Mouse (Mus musculus) granulocyte monocyte progenitor cell, adult 5-6 weeks (primary cell): ENCODE measurements around the gene Mab21l2. TPM values are rescaled to one million over a fixed set of nuclear protein-coding genes. Genes with fewer than 3 reads are reported as not detected.

Experiments
- ATAC-seq: replicated peaks from 2 replicates; pipeline ENCODE4 v1.8.0; 2016; ENCODE audit warnings: mild to moderate bottlenecking, moderate TSS enrichment, inconsistent platforms; ENCODE audit not compliant: poor library complexity, severe bottlenecking
- total RNA-seq, 2 experiments: library from RNA; stranded (forward) in 1 of 2; stranded (reverse) in 1 of 2; fragments of 200-712, 200-1000 nt in 1 of 2; fragments of >200 nt in 1 of 2; fragmentation: Nextera tagmentation in 1 of 2; gene quantifications; 2 replicates each; pipeline ENCODE4 v1.2.3; 2014 to 2017

Gene Mab21l2
- total RNA-seq, 2 experiments from 2014 or later: not detected

DNA sequence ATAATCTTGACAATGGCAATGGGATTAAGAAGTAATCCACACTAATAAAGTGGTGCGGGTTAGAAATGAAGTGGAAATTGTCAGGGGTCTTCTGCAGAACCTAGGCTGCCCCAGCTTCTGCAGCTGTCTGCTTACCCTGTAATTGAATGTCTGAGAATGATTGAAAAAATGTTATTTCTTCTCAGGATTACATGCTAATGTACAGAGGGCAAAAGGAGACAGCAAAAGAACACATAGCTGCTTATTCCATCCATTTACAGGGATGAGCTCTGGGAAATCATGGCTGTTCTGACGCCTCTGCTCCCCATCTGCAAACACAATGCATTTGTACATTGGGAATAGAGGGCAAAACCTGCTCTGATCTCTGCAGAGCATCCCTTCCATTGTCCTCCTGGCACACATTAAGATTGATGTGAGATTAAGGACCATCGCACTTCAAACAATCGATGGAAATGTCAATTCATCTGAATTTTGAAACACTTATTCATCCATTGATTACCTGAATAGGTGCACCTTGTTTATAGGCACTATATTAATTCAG is 7.3 kb downstream of the Mab21l2 start:
- ATAC-seq: no peak

DNA sequence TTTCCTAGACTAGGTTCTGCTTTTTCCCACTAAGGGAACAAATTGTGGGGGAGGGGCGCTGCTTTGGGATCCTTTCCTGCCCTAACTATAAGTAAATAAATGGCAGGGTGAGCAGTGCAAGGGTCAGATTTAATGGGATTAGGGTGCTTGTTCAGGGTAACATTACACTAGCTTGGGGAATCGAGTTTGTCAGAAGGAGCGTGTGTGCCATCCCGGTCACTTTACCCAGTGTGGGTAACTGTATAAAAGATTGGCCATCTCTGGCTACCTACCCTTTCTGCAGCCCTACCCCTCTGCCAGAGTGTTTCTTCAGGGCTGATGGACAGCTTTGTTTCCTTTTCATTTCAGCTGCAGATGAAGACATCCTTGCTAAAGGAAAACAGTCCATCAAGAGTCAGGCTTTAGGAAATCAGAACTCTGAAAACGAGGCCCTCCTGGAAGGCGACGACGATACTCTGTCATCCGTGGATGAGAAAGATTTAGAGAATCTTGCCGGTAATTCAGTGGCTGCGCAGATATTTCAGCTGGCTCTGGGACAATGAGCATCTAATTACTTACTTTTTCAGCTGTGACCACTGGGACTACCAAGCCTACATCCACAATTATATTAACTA is 8.8 kb downstream of the Mab21l2 start:
- no peak for ATAC-seq

DNA sequence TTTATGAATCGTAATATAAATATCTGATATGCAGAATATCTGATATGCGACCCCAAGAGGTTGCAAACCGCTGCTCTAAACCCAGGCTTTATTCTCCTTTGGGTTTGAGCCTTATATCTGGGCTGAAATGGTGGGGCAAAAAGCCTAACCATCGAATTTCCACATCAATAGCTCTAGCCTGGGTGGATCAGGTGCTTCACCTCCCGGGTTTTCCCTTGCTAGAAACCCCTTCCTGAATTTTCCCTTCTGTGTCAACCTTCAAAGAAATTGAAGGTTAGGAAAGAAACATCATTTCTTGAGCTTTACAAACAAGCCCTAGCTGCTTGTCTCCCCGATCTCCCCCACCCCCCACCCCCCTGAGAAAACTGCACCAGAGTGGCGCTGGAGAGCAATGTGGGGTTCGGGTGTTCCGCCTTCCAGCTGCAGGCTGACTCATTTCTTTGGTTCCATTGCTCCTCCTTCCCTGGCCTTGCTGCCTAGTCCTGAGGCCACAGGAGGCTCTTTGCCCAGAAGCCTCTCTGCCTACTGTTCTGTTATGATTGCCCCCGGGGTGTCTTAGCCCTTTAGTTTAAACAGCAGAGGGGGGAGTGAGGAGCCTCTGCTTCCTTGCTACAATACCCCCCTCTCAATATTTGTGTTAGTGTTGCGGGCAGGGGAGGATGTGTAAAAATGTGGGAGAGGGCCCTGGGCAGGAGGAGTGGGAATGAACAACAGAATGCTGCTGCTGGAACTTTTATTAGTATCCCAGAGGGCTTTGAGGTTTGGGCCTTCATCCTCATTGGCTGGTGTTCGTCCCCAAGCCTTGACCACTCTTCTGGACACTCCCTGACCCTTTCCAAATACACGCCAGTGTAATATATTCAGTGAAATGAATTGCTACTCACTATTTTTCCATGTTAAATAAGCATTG is 9.5 kb downstream of the Mab21l2 start:
- ATAC-seq: no peak

DNA sequence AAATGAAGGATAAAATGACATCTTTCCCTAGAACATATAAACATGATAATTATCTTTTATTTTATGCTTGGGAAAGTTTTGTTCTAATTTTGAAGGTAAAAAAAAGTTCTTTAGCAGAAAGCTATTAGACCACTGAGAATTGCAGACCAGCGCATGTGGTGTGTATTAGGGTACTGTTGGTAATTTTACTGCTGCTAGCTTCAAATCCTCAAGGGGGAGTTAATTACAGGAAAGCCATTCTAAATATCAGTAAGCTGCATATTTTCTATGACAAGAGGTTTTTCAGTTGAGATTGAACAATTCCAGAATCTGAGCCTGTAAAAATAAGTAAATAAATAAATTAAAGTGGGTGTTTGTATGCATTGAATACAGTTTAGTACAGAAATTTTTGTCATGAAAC is 11.7 kb downstream of the Mab21l2 start:
- no peak for ATAC-seq

DNA sequence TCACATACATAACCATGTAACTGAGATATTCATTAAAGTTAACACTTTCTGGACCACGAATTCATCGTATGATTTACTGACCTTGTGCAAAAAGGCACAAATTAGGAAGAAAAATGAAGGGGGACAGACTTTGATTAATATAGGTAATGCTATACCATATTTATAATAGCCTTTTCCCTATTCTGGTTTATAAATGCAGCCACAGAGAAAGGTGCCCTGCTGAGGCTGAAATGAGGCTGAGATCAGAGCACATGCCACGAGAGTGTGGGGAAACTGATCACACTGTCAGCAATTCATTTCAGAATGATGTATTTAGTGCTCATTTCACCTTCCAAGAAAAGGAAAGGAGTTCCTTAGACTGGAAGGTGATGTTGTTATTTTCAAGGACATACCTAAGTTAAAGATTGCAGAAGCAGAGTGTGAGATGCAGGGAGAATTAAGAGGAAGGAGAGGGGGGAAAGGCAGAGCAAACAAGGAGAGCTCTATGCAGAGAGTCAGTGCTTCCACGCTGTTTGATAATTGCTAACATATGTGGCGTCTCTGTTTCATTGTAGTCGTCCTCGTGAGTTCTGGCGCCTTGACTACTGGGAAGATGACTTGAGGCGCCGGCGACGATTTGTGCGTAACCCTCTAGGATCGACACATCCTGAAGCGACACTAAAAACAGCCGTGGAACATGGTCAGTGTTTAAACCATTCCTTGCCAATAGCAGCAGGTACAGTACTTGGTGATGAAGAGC is 16.7 kb downstream of the Mab21l2 start:
- no peak for ATAC-seq

DNA sequence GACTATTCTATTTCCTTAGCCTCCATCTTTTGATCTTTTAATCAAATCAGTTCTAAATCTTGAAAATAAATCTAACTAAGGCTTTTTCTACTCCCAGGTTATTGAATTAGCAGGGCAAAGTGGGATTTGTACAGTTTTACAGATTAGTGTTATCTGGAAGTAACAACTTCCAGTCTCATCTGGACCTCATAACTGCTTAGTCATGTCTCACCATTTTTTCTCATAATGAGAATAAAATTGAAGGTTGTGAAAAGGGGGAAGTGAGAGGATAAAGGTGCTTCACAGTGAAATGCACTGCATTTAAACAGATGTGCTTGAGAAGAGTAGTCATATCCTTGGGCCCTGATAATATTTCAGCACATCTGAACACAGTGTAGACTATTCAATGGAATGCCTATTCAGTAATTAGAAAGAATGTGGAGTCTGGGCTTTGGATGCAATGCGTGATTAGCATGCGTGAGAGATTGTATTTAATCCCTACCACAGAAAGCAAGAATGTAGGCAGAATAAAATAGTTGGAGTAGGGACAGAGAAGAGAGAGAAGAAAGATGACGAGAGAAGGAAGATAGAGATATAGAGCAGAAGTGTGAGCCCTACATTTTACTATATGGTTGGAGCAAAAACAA is 25.4 kb downstream of the Mab21l2 start:
- ATAC-seq: no peak

DNA sequence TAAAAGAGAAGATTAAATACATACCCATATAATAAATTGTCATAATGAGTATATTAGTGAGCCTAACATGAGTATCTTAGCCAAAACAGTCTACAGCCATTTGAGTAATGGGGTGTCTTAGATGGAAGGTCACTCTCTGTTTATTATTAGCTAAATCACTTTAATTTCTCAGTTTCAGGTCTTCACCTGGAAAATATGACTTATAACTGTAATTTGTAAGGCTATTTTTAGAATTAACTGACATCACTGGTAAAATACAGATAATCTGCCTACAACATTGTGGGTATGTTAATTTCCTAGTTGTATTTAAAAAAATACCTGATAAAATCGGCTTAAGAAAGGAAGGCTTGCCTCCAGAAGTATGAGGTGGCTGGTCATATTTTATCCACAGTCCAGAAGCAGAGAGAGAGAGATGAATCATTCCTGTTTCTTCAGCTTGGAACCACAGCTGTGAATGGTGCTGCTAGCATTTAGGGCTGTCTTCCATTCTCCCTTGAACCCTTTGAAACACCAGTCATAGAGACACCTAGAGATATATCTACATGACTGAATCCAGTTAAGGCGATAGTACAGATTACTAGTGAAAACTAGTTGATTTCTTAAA is 29.8 kb downstream of the Mab21l2 start:
- ATAC-seq: no peak

DNA sequence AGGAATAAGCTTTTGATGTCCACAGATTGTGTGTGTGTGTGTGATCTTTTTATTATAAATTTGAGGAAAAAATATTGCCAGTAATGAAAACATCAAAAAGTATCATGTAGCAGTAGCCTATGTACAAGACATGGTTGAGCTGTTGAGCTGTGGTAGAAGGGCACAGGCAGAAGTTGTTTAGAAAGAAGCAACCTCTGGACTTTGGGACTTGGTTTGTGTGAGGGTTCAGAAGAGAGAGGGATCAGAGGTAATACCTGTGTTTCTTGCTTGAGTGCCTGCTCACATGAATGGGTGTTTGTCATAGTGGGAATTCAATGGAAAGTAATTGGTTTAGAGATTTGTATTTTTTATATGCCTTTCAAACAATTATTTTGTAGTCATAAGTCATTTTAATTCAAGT is 47.8 kb downstream of the Mab21l2 start:
- ATAC-seq: no peak
